Mouse (Mus musculus): ENCODE measurements at regions not wholly inside any gene's neighbourhood (a gene's known extent, or its start where the extent isn't known, plus 50 kb on each side); places are given as distances from the start of the nearest gene placed in this dataset.

- TF ChIP-seq CTCF (IDR thresholded peaks at IDR 0.05; ENCODE audit: borderline replicate concordance, insufficient read depth, low read depth, low read length): no peak
- no peak for TF ChIP-seq POLR2A (IDR thresholded peaks at IDR 0.05; ENCODE audit: borderline replicate concordance, insufficient read depth, low read length)
Measured at GRCm38 (mm10) chr3:135024799-135025198, 187.5 kb upstream of the Cenpe start.

Data from cerebellum, adult 2 months (tissue).